Mouse (Mus musculus): ENCODE data around the gene Chst14. TPM values are rescaled to one million over a fixed set of nuclear protein-coding genes. Genes with fewer than 3 reads are reported as not detected.

Chst14 gene
- polyA plus RNA-seq, 1 experiment from 2014 or later = 7.1 TPM

DNA sequence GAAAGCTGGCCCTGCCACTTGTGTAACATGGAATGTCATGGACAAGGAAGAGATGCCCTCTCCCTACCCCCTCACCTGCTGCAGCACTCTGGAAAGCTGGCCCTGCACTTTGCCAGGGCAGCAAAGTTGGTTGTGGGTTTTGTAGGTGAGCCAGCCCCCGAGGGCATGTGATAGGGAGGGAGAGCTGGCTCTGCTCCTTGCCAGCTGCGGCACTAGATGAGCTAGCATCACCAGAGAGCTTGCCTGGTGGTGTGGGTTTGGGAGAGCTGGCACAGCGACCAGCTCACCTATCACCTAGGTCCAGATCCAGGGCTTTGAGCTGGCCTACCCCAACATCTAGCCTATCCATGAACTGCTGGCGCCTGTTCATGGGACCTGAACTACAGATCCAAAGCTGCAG lies 22.5 kb downstream of the Chst14 start:
- 81% methylated on average over 4 of the region's 4 CpGs for WGBS
- no peak for ATAC-seq

GRCm38 (mm10) chr2:118949699-118950098 lies 23.4 kb downstream of the Chst14 start:
- no peaks in the 10 kb centered on the region for H3K27me3 ChIP-seq (replicated peaks; ENCODE audit: control insufficient read depth, insufficient read depth, low read length)
- no peak overlapping the region for H3K4me3 ChIP-seq (ENCODE audit: low read depth, low read length)
- no peak for DNase-seq (ENCODE audit: low spot score)
- H3K4me2 ChIP-seq (ENCODE audit: low read length) = no peak overlapping the region
- H3K9me3 ChIP-seq (replicated peaks; ENCODE audit: control insufficient read depth, low read length) = no peaks in the 10 kb centered on the region
- WGBS = 72% methylated on average over 3 of the region's 3 CpGs
- H3K9ac ChIP-seq (ENCODE audit: low read length) = no peak overlapping the region
- H3K4me1 ChIP-seq (ENCODE audit: control insufficient read depth, insufficient read depth, low read length) = no peaks in the 10 kb centered on the region
- no peak for ATAC-seq
- H3K36me3 ChIP-seq (ENCODE audit: control insufficient read depth, insufficient read depth, low read length) = no peaks in the 10 kb centered on the region
- H3K27ac ChIP-seq (ENCODE audit: low read depth, low read length) = no peak overlapping the region

More for the DNA sequence above, 22.5 kb downstream of the Chst14 start:
- Histone ChIP-seq H3K9me3 (replicated peaks; ENCODE audit: control insufficient read depth, low read length) (no peaks in the 10 kb centered on the region), H3K27ac (ENCODE audit: low read depth, low read length) (no peak overlapping the region), H3K4me1 (ENCODE audit: control insufficient read depth, insufficient read depth, low read length) (no peaks in the 10 kb centered on the region), H3K27me3 (replicated peaks; ENCODE audit: control insufficient read depth, insufficient read depth, low read length) (no peaks in the 10 kb centered on the region), H3K4me3 (ENCODE audit: low read depth, low read length) (no peak overlapping the region), H3K36me3 (ENCODE audit: control insufficient read depth, insufficient read depth, low read length) (no peaks in the 10 kb centered on the region), H3K9ac (ENCODE audit: low read length) (no peak overlapping the region), H3K4me2 (ENCODE audit: low read length) (no peak overlapping the region)
- DNase-seq (ENCODE audit: low spot score) = no peak

DNA sequence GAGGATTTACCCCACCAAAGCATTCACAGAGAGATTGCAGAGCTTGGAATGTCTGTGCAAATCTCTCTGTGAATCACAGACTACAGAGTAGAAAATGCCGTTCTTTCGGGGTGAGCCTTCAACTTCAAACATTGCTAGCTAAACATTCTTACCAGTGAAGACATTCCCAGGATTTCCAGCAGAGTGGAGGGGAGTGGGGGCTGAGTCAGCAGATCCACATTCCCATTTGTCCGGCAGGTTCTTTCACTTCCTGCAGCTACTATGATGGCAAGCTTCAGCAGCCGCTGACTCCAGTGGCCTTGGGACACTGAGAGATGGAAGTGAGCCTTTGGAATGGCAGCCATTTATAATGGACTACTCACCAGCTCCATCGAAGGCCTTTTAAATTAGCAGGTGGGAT lies 30.2 kb downstream of the Chst14 start:
- Histone ChIP-seq H3K36me3 (ENCODE audit: control insufficient read depth, insufficient read depth, low read length) (no peaks in the 10 kb centered on the region), H3K4me3 (ENCODE audit: low read depth, low read length) (no peak overlapping the region), H3K4me2 (ENCODE audit: low read length) (no peak overlapping the region), H3K27ac (ENCODE audit: low read depth, low read length) (no peak overlapping the region), H3K27me3 (replicated peaks; ENCODE audit: control insufficient read depth, insufficient read depth, low read length) (no peaks in the 10 kb centered on the region), H3K9me3 (replicated peaks; ENCODE audit: control insufficient read depth, low read length) (no peaks in the 10 kb centered on the region), H3K4me1 (ENCODE audit: control insufficient read depth, insufficient read depth, low read length) (no peaks in the 10 kb centered on the region), H3K9ac (ENCODE audit: low read length) (no peak overlapping the region)
- 87% methylated on average over 5 of the region's 5 CpGs for WGBS
- DNase-seq (ENCODE audit: low spot score) (no peak), ATAC-seq (no peak)

- no peaks in the 10 kb centered on the region for H3K36me3 ChIP-seq (ENCODE audit: control insufficient read depth, insufficient read depth, low read length)
- H3K9ac ChIP-seq (ENCODE audit: low read length) = no peak overlapping the region
- H3K4me2 ChIP-seq (ENCODE audit: low read length) = no peak overlapping the region
- H3K27me3 ChIP-seq (replicated peaks; ENCODE audit: control insufficient read depth, insufficient read depth, low read length) = no peaks in the 10 kb centered on the region
- H3K27ac ChIP-seq (ENCODE audit: low read depth, low read length) = no peak overlapping the region
- WGBS = 10% methylated on average over 2 of the region's 2 CpGs
- DNase-seq (ENCODE audit: low spot score) (no peak), ATAC-seq (no peak)
- no peaks in the 10 kb centered on the region for H3K9me3 ChIP-seq (replicated peaks; ENCODE audit: control insufficient read depth, low read length)
- H3K4me3 ChIP-seq (ENCODE audit: low read depth, low read length) = no peak overlapping the region
- H3K4me1 ChIP-seq (ENCODE audit: control insufficient read depth, insufficient read depth, low read length) = no peaks in the 10 kb centered on the region
Measured at GRCm38 (mm10) chr2:118959644-118960043, 33.3 kb downstream of the Chst14 start.

DNA sequence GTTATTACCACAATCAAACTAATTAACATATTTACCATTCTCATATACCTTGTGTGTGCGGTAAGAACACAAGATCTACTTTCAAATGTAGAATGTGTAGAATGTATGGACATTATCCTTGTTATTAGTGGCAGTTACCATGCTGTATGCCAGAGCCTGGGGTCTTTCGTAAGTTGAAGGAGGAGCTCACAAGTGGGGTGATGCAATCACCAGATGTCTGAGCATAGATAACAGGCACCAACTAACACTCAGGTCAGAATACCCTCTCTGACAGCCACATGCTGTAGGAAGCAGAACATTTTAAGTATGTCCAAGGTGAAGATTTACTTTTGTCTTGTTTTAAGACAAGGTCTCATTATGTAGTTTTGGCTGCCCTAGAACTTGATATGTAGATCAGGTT lies 34.1 kb downstream of the Chst14 start:
- Histone ChIP-seq H3K9me3 (replicated peaks; ENCODE audit: control insufficient read depth, low read length) (no peaks in the 10 kb centered on the region), H3K36me3 (ENCODE audit: control insufficient read depth, insufficient read depth, low read length) (no peaks in the 10 kb centered on the region), H3K4me3 (ENCODE audit: low read depth, low read length) (no peak overlapping the region), H3K9ac (ENCODE audit: low read length) (no peak overlapping the region), H3K4me2 (ENCODE audit: low read length) (no peak overlapping the region), H3K27me3 (replicated peaks; ENCODE audit: control insufficient read depth, insufficient read depth, low read length) (no peaks in the 10 kb centered on the region), H3K4me1 (ENCODE audit: control insufficient read depth, insufficient read depth, low read length) (no peaks in the 10 kb centered on the region), H3K27ac (ENCODE audit: low read depth, low read length) (no peak overlapping the region)
- ATAC-seq (no peak), DNase-seq (ENCODE audit: low spot score) (no peak)
- WGBS = 91% methylated on average over 2 of the region's 2 CpGs

GRCm38 (mm10) chr2:118961546-118961945 lies 35.2 kb downstream of the Chst14 start:
- Histone ChIP-seq H3K4me2 (ENCODE audit: low read length) (no peak overlapping the region), H3K9me3 (replicated peaks; ENCODE audit: control insufficient read depth, low read length) (no peaks in the 10 kb centered on the region), H3K4me3 (ENCODE audit: low read depth, low read length) (no peak overlapping the region), H3K36me3 (ENCODE audit: control insufficient read depth, insufficient read depth, low read length) (no peaks in the 10 kb centered on the region), H3K27ac (ENCODE audit: low read depth, low read length) (no peak overlapping the region), H3K9ac (ENCODE audit: low read length) (no peak overlapping the region), H3K4me1 (ENCODE audit: control insufficient read depth, insufficient read depth, low read length) (no peaks in the 10 kb centered on the region), H3K27me3 (replicated peaks; ENCODE audit: control insufficient read depth, insufficient read depth, low read length) (no peaks in the 10 kb centered on the region)
- DNase-seq (ENCODE audit: low spot score) (no peak), ATAC-seq (no peak)
- 50% methylated on average over 2 of the region's 2 CpGs for WGBS

DNA sequence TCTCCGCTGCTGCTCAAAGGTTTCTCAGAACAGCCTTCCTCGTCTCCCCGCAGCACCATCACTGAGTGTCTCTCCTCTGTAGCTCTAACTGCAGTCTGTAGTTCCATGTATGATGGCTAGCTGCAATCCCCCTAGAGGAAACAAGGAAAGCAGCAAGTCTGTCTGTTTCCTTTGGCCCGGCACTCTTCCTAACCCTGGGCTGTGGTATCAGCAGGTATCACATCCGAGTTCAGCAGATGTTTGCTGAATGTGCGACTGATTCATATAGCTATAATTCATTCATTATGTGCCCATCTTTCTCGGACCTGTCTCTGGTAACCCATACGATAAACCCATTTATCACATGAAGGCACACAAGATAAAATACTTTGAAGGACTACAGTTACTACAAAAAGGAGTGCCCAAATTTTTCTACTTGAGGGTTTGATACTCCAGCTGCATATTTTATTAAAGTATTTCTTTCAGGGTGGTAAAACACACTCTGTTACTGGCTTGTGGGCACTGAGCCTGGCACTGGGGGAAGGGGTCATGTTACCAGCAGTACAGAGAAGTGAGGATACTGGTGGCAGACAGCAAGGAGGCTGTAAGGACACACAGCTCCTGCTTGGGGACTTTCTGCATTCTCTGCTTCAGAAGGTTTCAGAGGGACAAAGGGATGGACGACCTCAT lies 36.8 kb downstream of the Chst14 start:
- H3K9me3 ChIP-seq (replicated peaks; ENCODE audit: control insufficient read depth, low read length) = no peaks in the 10 kb centered on the region
- H3K4me2 ChIP-seq (ENCODE audit: low read length) = no peak overlapping the region
- WGBS = 65% methylated on average over 9 of the region's 9 CpGs
- no peak overlapping the region for H3K4me3 ChIP-seq (ENCODE audit: low read depth, low read length)
- DNase-seq (ENCODE audit: low spot score) = no peak
- no peaks in the 10 kb centered on the region for H3K36me3 ChIP-seq (ENCODE audit: control insufficient read depth, insufficient read depth, low read length)
- no peaks in the 10 kb centered on the region for H3K4me1 ChIP-seq (ENCODE audit: control insufficient read depth, insufficient read depth, low read length)
- no peak overlapping the region for H3K27ac ChIP-seq (ENCODE audit: low read depth, low read length)
- no peak overlapping the region for H3K9ac ChIP-seq (ENCODE audit: low read length)
- H3K27me3 ChIP-seq (replicated peaks; ENCODE audit: control insufficient read depth, insufficient read depth, low read length) = no peaks in the 10 kb centered on the region
- ATAC-seq = no peak

- WGBS = 70% methylated on average over 7 of the region's 7 CpGs
- H3K27ac ChIP-seq (ENCODE audit: low read depth, low read length) = no peak overlapping the region
- no peaks in the 10 kb centered on the region for H3K27me3 ChIP-seq (replicated peaks; ENCODE audit: control insufficient read depth, insufficient read depth, low read length)
- DNase-seq (ENCODE audit: low spot score) = no peak
- no peaks in the 10 kb centered on the region for H3K9me3 ChIP-seq (replicated peaks; ENCODE audit: control insufficient read depth, low read length)
- ATAC-seq = no peak
- no peak overlapping the region for H3K4me3 ChIP-seq (ENCODE audit: low read depth, low read length)
- no peak overlapping the region for H3K9ac ChIP-seq (ENCODE audit: low read length)
- H3K4me1 ChIP-seq (ENCODE audit: control insufficient read depth, insufficient read depth, low read length) = no peaks in the 10 kb centered on the region
- H3K4me2 ChIP-seq (ENCODE audit: low read length) = no peak overlapping the region
- H3K36me3 ChIP-seq (ENCODE audit: control insufficient read depth, insufficient read depth, low read length) = no peaks in the 10 kb centered on the region
Measured at GRCm38 (mm10) chr2:118963676-118964012, 37.3 kb downstream of the Chst14 start.

DNA sequence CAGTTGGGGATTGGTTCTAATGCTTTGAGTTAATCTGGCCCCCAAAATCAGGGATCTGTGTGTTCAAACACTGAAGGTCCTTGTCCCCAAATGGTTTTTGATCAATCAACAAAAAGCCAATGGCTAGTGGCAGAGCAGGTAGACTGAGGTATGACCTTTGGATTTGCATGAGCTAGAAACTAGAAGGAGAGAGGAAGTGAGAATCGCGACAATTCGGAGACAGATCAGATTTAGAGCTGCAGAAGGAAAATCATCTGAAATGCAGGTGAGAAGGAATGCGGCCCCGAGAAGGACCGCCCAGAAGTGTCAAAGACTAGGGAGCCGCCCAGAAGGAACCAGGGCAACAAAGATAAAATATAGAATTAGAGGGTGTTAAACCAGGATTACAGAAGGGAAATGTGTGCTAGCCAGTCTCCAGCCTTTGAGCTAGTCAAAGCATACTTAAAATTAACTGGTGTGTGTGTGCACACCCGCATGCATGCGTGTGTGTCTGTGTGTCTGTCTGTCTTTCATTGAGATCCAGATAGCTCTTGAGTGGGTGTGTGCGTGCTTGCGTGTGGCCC lies 43.4 kb downstream of the Chst14 start:
- H3K4me3 ChIP-seq (ENCODE audit: low read depth, low read length) = no peak overlapping the region
- H3K4me2 ChIP-seq (ENCODE audit: low read length) = no peak overlapping the region
- H3K27me3 ChIP-seq (replicated peaks; ENCODE audit: control insufficient read depth, insufficient read depth, low read length) = peaks cover 11% of the 10 kb centered on the region
- no peak overlapping the region for H3K9ac ChIP-seq (ENCODE audit: low read length)
- WGBS = 91% methylated on average over 11 of the region's 11 CpGs
- no peaks in the 10 kb centered on the region for H3K36me3 ChIP-seq (ENCODE audit: control insufficient read depth, insufficient read depth, low read length)
- no peak for ATAC-seq
- H3K9me3 ChIP-seq (replicated peaks; ENCODE audit: control insufficient read depth, low read length) = no peaks in the 10 kb centered on the region
- H3K4me1 ChIP-seq (ENCODE audit: control insufficient read depth, insufficient read depth, low read length) = no peaks in the 10 kb centered on the region
- DNase-seq (ENCODE audit: low spot score) = no peak
- no peak overlapping the region for H3K27ac ChIP-seq (ENCODE audit: low read depth, low read length)

Data from forebrain, embryonic 14.5 days (tissue).